Mouse (Mus musculus) spleen, adult 2 months (tissue): ENCODE measurements at regions not wholly inside any gene's neighbourhood (a gene's known extent, or its start where the extent isn't known, plus 50 kb on each side); places are given as distances from the start of the nearest gene placed in this dataset.

Experiments
- CTCF ChIP-seq: fragments of 200-500 bp; IDR thresholded peaks from 2 replicates; pipeline ENCODE4 v1.5.1; 2011; ENCODE audit warnings: mild to moderate bottlenecking, inconsistent platforms; ENCODE audit not compliant: insufficient read depth, insufficient read length, insufficient replicate concordance; ENCODE audit errors: extremely low read depth
- POLR2A ChIP-seq: fragments of 200-500 bp; IDR thresholded peaks from 2 replicates; pipeline ENCODE4 v1.6.1; 2011; ENCODE audit warnings: low read depth, low read length, inconsistent platforms

- TF ChIP-seq CTCF (no peak), POLR2A (no peak)
Observed at GRCm38 (mm10) chr11:52601196-52601595, 163.2 kb upstream of the Fstl4 start.
